Mouse (Mus musculus): Measurements from ENCODE around the gene Mvp. TPM values are rescaled to one million over a fixed set of nuclear protein-coding genes. Genes with fewer than 3 reads are reported as not detected.

The Mvp gene
- 67.5 and 90.5 TPM in 2 replicates for polyA plus RNA-seq (2012; rRNA removed)

DNA sequence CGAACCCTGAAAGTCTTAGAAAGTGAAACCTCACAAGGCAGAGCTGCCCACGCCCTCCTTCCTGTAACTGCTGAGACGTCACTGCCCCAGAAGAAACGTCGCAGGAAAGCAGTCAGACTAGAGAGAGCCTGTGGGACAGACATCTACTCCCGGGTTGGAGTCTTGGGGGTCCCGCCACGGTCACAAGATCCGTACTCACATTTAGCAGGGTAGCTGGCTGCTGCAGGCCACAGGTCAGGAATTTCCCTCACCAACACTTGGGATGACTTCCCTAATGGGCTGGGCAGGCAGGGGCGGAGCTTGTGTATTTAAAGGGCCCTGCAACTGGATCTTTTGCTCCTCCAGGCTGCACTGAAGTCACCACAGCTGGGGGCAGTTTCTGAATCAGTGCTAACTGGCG is at the start of gene Mvp:
Gene Mvp, minus strand, starts transcription at position 302 of the 400 bp plus-strand sequence.

GRCm38 (mm10) chr7:127041851-127042672 is 27.6 kb upstream of the Mvp start, which contains the start of gene Kif22:
Gene Kif22 (minus strand): TSS chr7:127042471.

GRCm38 (mm10) chr7:127026984-127027726 is 12.7 kb upstream of the Mvp start, which contains the start of gene Maz:
Gene Maz (minus strand): TSS chr7:127027037.

DNA sequence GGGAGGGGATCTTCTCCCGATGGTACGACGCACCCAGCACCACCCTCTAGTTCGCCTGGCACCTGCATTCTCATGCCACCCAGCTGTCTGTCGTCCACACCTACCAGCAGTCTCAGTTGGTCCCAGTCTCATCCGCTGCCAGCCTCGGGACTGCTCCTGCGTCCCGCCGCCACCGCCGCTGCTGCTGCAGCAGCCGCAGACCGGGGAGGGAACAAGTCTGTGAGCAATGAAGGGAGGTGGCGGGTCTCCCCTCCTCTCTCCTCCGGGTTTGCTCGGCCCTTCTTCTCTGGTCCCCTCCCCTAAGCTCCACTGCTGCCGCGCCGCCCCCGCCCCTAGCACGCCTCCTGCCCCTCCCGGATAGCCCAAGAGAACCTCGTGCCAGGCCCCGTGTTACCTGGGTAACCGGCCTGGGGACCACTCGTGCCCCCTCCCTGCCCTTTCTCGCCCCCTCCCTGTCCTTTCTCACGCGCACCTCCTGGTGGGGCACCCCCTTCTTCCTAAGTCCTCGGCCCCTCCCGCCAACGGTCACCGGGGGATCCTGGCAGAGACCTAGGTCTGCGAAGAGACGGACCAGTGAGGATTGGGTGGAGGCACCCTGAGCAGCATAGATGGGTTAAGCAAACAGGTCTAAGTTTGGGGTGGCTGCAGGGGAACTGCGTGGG is 6.6 kb upstream of the Mvp start, which contains the start of the genes Gm42742 and Prrt2:
Gene Gm42742, minus strand, starts transcription at position 197 of the 662 bp plus-strand sequence.
Gene Prrt2, minus strand, starts transcription at position 311 of the 662 bp plus-strand sequence.

DNA sequence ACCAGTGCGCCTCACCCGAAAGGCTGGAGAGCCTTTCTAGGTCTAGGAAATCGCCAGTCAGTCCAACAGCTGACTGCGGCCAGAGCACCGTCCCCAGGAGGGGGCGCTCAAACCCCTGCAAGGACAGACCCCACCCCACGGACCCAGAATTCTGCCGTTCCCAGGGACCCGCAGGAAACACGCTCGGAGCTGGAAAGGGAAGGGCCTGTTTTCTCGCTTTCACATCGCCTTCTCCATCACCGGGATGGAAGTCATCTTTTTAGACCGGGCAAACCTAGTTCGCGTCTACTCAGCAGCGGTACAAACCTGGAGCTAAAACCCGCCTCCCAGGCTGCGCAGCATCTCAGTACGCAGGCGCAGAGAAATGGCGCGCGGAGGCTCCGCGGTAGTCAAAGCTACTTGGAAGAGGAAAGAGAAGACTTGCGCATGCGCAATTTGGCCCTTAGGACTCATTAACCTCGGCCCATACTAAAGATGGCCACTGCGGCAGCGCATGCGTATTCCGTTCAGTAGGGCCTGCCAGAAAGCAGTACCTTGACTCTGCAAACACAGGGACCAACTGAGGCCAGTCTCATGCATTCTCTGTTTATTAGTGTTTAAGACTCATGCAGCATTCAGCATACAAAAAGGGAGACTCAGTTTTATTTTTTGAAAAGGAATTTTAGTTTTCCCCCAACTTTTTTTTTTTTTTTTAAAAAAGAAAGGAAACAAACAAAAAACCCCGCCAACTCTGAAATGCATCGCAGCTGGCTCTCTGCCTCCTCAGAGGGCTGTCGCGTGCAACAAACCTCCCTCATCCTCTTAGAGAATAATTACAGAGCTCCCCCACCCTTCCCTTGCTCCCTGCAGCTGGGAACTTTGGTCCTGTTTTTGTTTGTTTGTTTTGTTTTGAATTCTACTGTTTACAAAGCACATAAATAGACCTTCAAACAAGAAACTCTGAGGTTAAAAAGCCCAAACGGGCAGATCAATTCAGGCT is 2.8 kb upstream of the Mvp start, which contains the start of gene Pagr1a:
Gene Pagr1a, minus strand, starts transcription at position 382 of the 979 bp plus-strand sequence.

GRCm38 (mm10) chr7:127016481-127016485 is 1.9 kb upstream of the Mvp start, which contains the start of gene Pagr1b:
Gene Pagr1b (minus strand): TSS chr7:127016484.

GRCm38 (mm10) chr7:126975950-126976866 is 38.2 kb downstream of the Mvp start, which contains the start of gene Cdiptos:
Gene Cdiptos (minus strand): TSS chr7:126976098.

GRCm38 (mm10) chr7:126975893-126975949 is 38.7 kb downstream of the Mvp start, which contains the start of gene Cdipt:
Gene Cdipt (plus strand): TSS chr7:126975914.

DNA sequence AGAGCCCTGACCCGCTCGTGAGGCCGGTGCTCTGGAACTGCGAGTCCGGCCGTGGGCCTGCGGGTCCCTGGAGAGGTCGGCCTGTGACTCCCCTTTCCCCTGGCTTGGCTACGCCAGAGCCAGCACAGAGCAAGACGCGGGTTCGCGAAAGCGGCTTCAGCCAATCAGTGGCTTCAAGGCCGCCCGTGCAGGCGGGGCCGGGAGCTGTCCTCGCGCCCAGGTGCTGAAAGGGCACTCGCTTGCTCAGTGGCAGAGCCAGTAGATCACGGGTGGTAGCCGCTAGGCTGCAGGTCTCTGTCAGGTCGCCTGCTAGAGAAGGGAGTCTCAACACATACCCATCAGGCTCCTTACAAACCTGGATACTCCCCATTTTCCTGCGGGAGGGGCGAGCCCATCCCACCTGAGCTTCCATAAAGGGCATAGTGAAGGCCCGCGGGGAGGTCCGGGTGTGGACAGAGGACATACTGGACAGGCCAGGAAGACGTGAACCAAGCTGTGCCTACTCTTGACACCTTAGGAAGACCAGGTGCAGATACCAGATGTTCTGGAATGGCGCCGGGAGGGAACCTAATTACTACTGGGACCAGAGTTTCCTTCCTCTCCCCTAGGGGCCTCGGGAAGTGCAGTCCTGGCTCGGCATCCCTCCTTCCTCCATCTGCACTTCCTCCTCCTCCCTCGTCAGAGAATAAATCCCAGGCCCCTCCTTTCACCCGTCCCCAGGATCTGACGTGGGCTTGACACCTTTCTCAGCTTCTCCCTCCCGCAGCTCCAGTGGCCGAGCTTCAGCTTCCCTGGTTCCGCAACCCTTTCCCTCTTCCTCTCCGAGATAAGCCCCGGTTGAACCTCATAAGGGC is 64.4 kb downstream of the Mvp start, which contains the start of gene Sez6l2:
Gene Sez6l2, plus strand, starts transcription at position 771 of the 854 bp plus-strand sequence.

GRCm38 (mm10) chr7:126949403-126949792 is 65.0 kb downstream of the Mvp start, which contains the start of gene Asphd1:
Gene Asphd1 (minus strand): TSS chr7:126949582.

Other genes with a start within 250 kb of the Mvp start
- gene Gdpd3, start 248.3 kb downstream of the Mvp start, polyA plus RNA-seq (2012; rRNA removed) = 12.6 and 14.1 TPM in 2 replicates
- 169 and 334 TPM in 2 replicates for gene Ypel3, start 237.7 kb downstream of the Mvp start, polyA plus RNA-seq (2012; rRNA removed)
- 2.0 and 2.5 TPM in 2 replicates for gene Tbx6, start 233.1 kb downstream of the Mvp start, polyA plus RNA-seq (2012; rRNA removed)
- gene Ppp4c, start 222.1 kb downstream of the Mvp start, polyA plus RNA-seq (2012; rRNA removed) = 74.8 and 85.0 TPM in 2 replicates
- 3.8 and 6.7 TPM in 2 replicates for gene Fam57b, start 217.0 kb downstream of the Mvp start, polyA plus RNA-seq (2012; rRNA removed)
- gene 4930451I11Rik, start 183.0 kb downstream of the Mvp start, polyA plus RNA-seq (2012; rRNA removed) = not detected in 2 replicates
- gene Doc2a, start 167.2 kb downstream of the Mvp start, polyA plus RNA-seq (2012; rRNA removed) = 0.08 TPM in 1 of 2 replicates, not detected in the other
- gene Hirip3, start 152.6 kb downstream of the Mvp start, polyA plus RNA-seq (2012; rRNA removed) = 2.2 and 2.3 TPM in 2 replicates
- gene Ino80e, start 152.2 kb downstream of the Mvp start, polyA plus RNA-seq (2012; rRNA removed) = 26.9 and 34.5 TPM in 2 replicates
- gene Taok2, start 129.9 kb downstream of the Mvp start, polyA plus RNA-seq (2012; rRNA removed) = 47.4 and 49.6 TPM in 2 replicates
- 97.1 and 106 TPM in 2 replicates for gene Tmem219, start 91.7 kb downstream of the Mvp start, polyA plus RNA-seq (2012; rRNA removed)
- gene Kctd13, start 85.7 kb downstream of the Mvp start, polyA plus RNA-seq (2012; rRNA removed) = 7.3 and 9.2 TPM in 2 replicates
- gene Asphd1, start 65.0 kb downstream of the Mvp start, polyA plus RNA-seq (2012; rRNA removed) = 0.21 and 0.94 TPM in 2 replicates
- gene Sez6l2, start 64.1 kb downstream of the Mvp start, polyA plus RNA-seq (2012; rRNA removed) = 1.9 and 2.3 TPM in 2 replicates
- gene Cdipt, start 38.7 kb downstream of the Mvp start, polyA plus RNA-seq (2012; rRNA removed) = 150 and 159 TPM in 2 replicates
- 0.08 TPM in 1 of 2 replicates, not detected in the other for gene Cdiptos, start 38.5 kb downstream of the Mvp start, polyA plus RNA-seq (2012; rRNA removed)
- gene Pagr1b, start 1.9 kb upstream of the Mvp start, polyA plus RNA-seq (2012; rRNA removed) = 0.94 TPM in 1 of 2 replicates, not detected in the other
- gene Pagr1a, start 2.7 kb upstream of the Mvp start, polyA plus RNA-seq (2012; rRNA removed) = 8.5 TPM in 1 of 2 replicates, not detected in the other
- 1.6 and 8.9 TPM in 2 replicates for gene Gm42742, start 6.5 kb upstream of the Mvp start, polyA plus RNA-seq (2012; rRNA removed)
- 2.3 and 4.8 TPM in 2 replicates for gene Prrt2, start 6.6 kb upstream of the Mvp start, polyA plus RNA-seq (2012; rRNA removed)
- gene Maz, start 12.4 kb upstream of the Mvp start, polyA plus RNA-seq (2012; rRNA removed) = 76.8 and 314 TPM in 2 replicates
- gene Kif22, start 27.9 kb upstream of the Mvp start, polyA plus RNA-seq (2012; rRNA removed) = 1.9 and 2.3 TPM in 2 replicates
- gene Zg16, start 72.7 kb upstream of the Mvp start, polyA plus RNA-seq (2012; rRNA removed) = 23.7 and 38.0 TPM in 2 replicates
- 13.6 and 14.9 TPM in 2 replicates for gene AI467606, start 76.7 kb upstream of the Mvp start, polyA plus RNA-seq (2012; rRNA removed)
- 0.27 and 0.47 TPM in 2 replicates for gene Qprt, start 107.6 kb upstream of the Mvp start, polyA plus RNA-seq (2012; rRNA removed)
- 0.67 and 0.77 TPM in 2 replicates for gene Spn, start 123.2 kb upstream of the Mvp start, polyA plus RNA-seq (2012; rRNA removed)
- gene Cd2bp2, start 181.4 kb upstream of the Mvp start, polyA plus RNA-seq (2012; rRNA removed) = 5.5 and 6.6 TPM in 2 replicates
- gene Tbc1d10b, start 193.8 kb upstream of the Mvp start, polyA plus RNA-seq (2012; rRNA removed) = 20.0 and 23.0 TPM in 2 replicates
- gene Mylpf, start 194.3 kb upstream of the Mvp start, polyA plus RNA-seq (2012; rRNA removed) = 11.3 and 23.7 TPM in 2 replicates
- gene Zfp553, start 218.4 kb upstream of the Mvp start, polyA plus RNA-seq (2012; rRNA removed) = 5.6 and 6.3 TPM in 2 replicates
- gene Sept1, start 218.5 kb upstream of the Mvp start, polyA plus RNA-seq (2012; rRNA removed) = 4.9 and 7.9 TPM in 2 replicates
- 57.0 and 157 TPM in 2 replicates for gene Zfp771, start 229.7 kb upstream of the Mvp start, polyA plus RNA-seq (2012; rRNA removed)
- gene Dctpp1, start 246.1 kb upstream of the Mvp start, polyA plus RNA-seq (2012; rRNA removed) = 31.4 and 39.4 TPM in 2 replicates

Data from stomach, adult 2 months (tissue).